18 mouse cellular contexts compared by ENCODE assay signal in the genomic region with DNA sequence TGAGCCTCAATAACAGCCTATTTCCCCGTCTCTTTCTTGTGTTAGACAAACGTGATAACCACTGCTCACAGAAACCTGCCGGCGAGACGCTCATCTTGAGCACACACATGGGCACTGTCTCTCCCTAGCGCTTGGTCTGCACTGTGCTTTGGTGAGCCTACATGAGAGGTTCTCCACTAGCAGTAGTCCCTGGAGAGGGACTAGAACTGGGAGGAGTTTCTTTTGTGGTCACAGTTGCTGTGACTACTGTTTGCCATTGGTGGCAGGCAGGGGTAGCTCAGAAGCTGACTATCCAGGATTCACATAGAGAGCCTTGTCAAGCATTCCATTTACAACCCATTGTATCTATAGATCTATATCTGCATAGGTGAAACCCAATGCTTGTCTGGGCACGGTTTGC. TPM values are rescaled to one million over a fixed set of nuclear protein-coding genes. Genes with fewer than 3 reads are reported as not detected.
"Had no signal": no experiment of that assay in that cellular context is flagged by ENCODE, and none has a peak within 500 bp of the region (broad histone marks: within the 10 kb centered on the region; RNA-seq: fewer than 3 reads in every experiment).

No protein-coding gene starts in this region.

- H3K27me3 ChIP-seq: limb, embryonic 12.5 days; midbrain, embryonic 15.5 days; neural tube, embryonic 12.5 days had no signal

- H3K27ac ChIP-seq: kidney, postnatal 0 days; limb, embryonic 12.5 days; midbrain, embryonic 15.5 days; neural tube, embryonic 12.5 days had no signal

- H3K9ac ChIP-seq: limb, embryonic 12.5 days; midbrain, embryonic 15.5 days; neural tube, embryonic 12.5 days had no signal

- H3K4me3 ChIP-seq: limb, embryonic 12.5 days; midbrain, embryonic 15.5 days; neural tube, embryonic 12.5 days had no signal

- ATAC-seq: lung, postnatal 0 days; midbrain, embryonic 15.5 days had no signal

- H3K4me1 ChIP-seq: limb, embryonic 12.5 days; midbrain, embryonic 15.5 days had no signal

- H3K9me3 ChIP-seq: limb, embryonic 12.5 days; midbrain, embryonic 15.5 days; neural tube, embryonic 12.5 days had no signal

- H3K4me2 ChIP-seq: limb, embryonic 12.5 days; midbrain, embryonic 11.5 days; midbrain, embryonic 15.5 days; neural tube, embryonic 12.5 days had no signal

- DNase-seq: kidney, adult 9 months; kidney, postnatal 36 days; layer of hippocampus, adult 9-11 months; layer of hippocampus, postnatal 36 days; lung, adult 2 months; lung, postnatal 36 days; right cerebral cortex, postnatal 4 days; spleen, adult 18-20 months; thymus, postnatal 36 days had no signal

- H3K36me3 ChIP-seq: midbrain, embryonic 15.5 days had no signal

RNA-seq across cellular contexts. Expression of a gene that starts 5.8 kb away (rescaled TPM):
- polyA plus RNA-seq: intestine, embryonic 16.5 days; kidney, postnatal 0 days; limb, embryonic 12.5 days; lung, postnatal 0 days; midbrain, embryonic 11.5 days; midbrain, embryonic 15.5 days; neural tube, embryonic 12.5 days; stomach, embryonic 14.5 days; thymus, postnatal 0 days had no signal
